Mouse (Mus musculus) gonadal fat pad, adult 2 months (tissue): ENCODE data around the gene Sele. TPM values are rescaled to one million over a fixed set of nuclear protein-coding genes. Genes with fewer than 3 reads are reported as not detected.

Source experiments
- DNase-seq: peaks from one replicate; pipeline ENCODE4 v3.0.0-alpha.2; 2012; ENCODE audit warnings: low read depth
- polyA plus RNA-seq: library from polyadenylated mRNA; depleted of rRNA; stranded (reverse); fragments of >200 nt; gene quantifications from 2 replicates; pipeline ENCODE4 v1.2.3, GENCODE M21; 2012; rRNA removed

The Sele gene
- polyA plus RNA-seq, 1 experiment, result 0.16 TPM

GRCm38 (mm10) chr1:164072001-164072400 is 24.0 kb downstream of the Sele start:
- no peak for DNase-seq

- no peak for DNase-seq
Measured at GRCm38 (mm10) chr1:164073091-164073490, 25.1 kb downstream of the Sele start.

GRCm38 (mm10) chr1:164073803-164074202 is 25.8 kb downstream of the Sele start:
- DNase-seq, result no peak

DNA sequence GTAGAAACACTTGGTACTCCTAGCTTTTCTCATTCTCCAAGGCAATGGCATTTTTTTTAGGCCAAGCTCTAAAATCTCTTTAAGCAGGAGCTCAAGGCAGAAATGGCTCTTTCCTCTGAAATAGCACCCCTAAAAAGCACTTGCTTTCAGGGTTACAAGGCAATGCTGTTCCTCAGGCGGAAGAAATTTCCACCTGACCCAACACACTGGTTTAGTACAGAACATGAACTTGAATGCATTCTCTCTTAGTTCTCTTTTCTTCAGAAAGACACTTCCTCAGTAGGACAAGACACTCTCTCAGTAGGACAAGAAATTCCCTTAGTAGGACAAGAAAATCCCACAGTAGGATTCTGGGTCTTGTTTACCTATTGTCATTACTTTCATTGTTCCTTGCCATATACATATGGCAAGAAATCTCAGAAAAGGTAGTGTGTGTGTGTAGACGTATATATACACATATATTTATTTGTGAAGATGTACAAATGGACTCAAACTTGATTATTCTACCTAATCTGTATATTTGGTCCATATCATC is 26.6 kb downstream of the Sele start:
- DNase-seq, result no peak

- DNase-seq, result no peak
Measured at GRCm38 (mm10) chr1:164075416-164075815, 27.4 kb downstream of the Sele start.

DNA sequence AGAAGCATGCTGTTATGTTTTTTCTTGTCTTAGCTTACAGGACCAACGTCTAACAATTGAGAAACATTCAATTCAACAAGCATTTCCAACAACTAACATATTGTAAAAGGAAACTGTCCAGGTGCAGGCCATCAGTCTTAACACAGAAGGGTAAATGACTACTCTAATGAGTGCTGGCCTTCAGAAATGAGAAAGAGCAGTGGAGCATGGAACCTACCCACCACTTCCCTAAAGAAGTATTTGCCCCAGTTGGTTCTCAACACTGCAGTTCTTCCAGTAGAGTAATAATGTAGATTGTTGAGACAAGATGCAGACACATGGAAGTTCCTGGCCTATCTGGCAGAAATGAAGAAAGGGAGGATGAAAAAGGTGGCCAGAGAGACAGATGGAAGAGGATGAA is 28.4 kb downstream of the Sele start:
- no peak for DNase-seq

GRCm38 (mm10) chr1:164077031-164077430 is 29.0 kb downstream of the Sele start:
- DNase-seq, result no peak

- no peak for DNase-seq
Measured at GRCm38 (mm10) chr1:164078323-164078741, 30.3 kb downstream of the Sele start.

- DNase-seq, result no peak
Measured at GRCm38 (mm10) chr1:164079091-164079490, 31.1 kb downstream of the Sele start.

DNA sequence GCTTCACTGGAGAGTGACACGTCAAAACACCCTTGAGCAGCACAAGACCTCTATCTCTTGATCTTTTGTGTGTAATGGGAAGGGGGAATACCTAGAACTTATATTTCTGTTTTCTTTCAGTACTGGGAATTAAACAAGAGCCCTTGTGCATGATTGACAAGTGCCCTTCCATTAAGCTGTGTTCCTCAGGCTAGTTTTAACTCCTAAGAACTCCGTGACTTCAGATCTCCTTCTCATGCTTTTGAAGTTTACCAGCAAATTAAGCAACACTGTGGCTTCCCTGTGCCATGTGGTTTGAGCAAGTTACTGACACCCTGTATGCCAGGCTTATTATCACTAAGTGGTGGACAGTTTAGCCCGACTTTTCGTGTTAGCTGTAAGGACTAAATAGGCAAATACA is 35.0 kb downstream of the Sele start:
- DNase-seq, result no peak

DNA sequence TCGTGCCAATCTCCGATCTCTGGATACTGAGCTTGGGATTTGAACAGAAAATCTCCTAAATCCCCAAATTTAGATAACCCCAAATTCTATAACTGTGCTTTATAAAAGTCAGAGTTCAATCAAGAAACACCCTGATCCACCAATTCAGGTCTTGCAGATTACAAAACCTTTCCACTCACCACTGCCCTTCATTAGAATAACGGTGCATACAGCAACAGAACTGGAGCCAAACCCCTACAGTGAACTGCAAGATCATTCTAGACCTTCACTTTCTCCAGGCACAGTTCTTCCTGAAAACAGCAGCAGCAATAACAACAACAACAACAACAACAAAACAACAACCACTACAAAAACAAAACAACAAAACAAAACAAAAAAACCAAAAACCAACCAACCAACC is 38.8 kb downstream of the Sele start:
- no peak for DNase-seq

DNA sequence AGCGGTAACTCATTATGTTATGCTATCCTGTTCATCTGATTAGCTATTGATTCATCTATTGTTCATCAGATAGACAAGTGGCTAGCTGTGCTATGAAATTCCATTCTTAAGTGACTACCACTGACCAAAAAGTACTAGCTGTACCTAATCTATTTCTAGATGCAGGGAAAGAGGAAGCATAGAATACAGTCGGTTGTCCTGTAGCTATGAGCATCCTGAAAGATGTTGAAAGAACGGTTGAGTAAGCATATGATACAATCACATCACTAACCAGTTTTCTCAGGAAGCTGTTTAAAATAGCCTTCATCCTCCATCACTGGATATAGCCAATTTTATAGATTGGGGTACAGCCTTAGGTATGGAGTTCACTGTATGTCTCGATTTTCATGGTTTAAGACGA is 39.8 kb downstream of the Sele start:
- DNase-seq, result no peak

GRCm38 (mm10) chr1:164096780-164097179 is 48.7 kb downstream of the Sele start:
- DNase-seq, result no peak

DNA sequence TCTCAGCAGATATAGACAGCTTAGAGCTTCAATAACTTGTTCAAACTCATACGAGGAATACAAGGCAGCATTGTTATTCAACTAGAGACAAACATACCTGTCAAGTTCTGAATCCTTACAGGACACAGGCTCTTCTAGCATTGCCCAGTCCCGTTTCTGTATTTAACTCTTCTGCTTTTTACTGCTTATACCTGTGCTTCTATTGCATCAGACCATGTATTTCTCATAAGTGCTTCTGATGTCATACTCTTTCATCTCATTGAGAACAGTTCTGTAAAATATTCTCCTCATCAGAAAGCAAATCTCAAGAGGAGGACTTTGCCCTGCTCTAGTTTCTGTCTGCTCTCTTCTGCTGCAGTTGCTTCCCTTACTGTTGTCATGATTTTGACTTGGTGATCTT is 49.9 kb downstream of the Sele start:
- DNase-seq, result no peak

GRCm38 (mm10) chr1:164098372-164098771 is 50.3 kb downstream of the Sele start:
- DNase-seq, result no peak

Other genes starting within 250 kb of the Sele start
- gene Scyl3, start 119.1 kb upstream of the Sele start, polyA plus RNA-seq, result 11.3 and 11.7 TPM in 2 replicates
- 1.1 and 1.3 TPM in 2 replicates for gene BC055324, start 53.4 kb upstream of the Sele start, polyA plus RNA-seq
- 1.0 and 1.1 TPM in 2 replicates for gene Mettl18, start 53.3 kb upstream of the Sele start, polyA plus RNA-seq
- gene Sell, start 13.7 kb downstream of the Sele start, polyA plus RNA-seq, result 0.49 and 0.89 TPM in 2 replicates
- gene Selp, start 67.0 kb downstream of the Sele start, polyA plus RNA-seq, result 4.1 and 7.2 TPM in 2 replicates
- gene F5, start 103.6 kb downstream of the Sele start, polyA plus RNA-seq, result 1.1 and 1.2 TPM in 2 replicates
- gene Slc19a2, start 200.8 kb downstream of the Sele start, polyA plus RNA-seq, result 15.6 and 17.7 TPM in 2 replicates
- gene Ccdc181, start 227.4 kb downstream of the Sele start, polyA plus RNA-seq, result 3.2 and 4.3 TPM in 2 replicates